Mouse (Mus musculus) kidney, postnatal 36 days (tissue): Measurements from ENCODE around the gene Tcp11l2.
A peak's percentile ranks its signal among the peaks of the same experiment; 100 is the strongest.

Experiments used
- DNase-seq, 2 experiments: peaks; one replicate each; pipeline ENCODE4 v3.0.0; 2021 to 2022; ENCODE audit warnings: mixed read lengths in 2 of 2

Gene Tcp11l2

GRCm38 (mm10) chr10:84576395-84577070, at the start of gene Tcp11l2:
TSS of gene Tcp11l2 (plus strand) at chr10:84576626.
- DNase-seq, result peak; percentile 97 to 98

GRCm38 (mm10) chr10:84527070-84527469, 49.4 kb upstream of the Tcp11l2 start:
- no peak for DNase-seq

GRCm38 (mm10) chr10:84527631-84528030, 48.8 kb upstream of the Tcp11l2 start:
- DNase-seq, result no peak

- DNase-seq, result no peak
Observed at GRCm38 (mm10) chr10:84530388-84530787, 46.0 kb upstream of the Tcp11l2 start.

GRCm38 (mm10) chr10:84531576-84531975, 44.9 kb upstream of the Tcp11l2 start:
- no peak for DNase-seq

- peak; percentile 44 to 51 for DNase-seq
Observed at GRCm38 (mm10) chr10:84532191-84532889, 44.1 kb upstream of the Tcp11l2 start.

- peak; percentile 35 to 74 for DNase-seq
Observed at GRCm38 (mm10) chr10:84532911-84533882, 43.2 kb upstream of the Tcp11l2 start.

- DNase-seq, result peak; percentile 67 to 82
Observed at GRCm38 (mm10) chr10:84533912-84534671, 42.3 kb upstream of the Tcp11l2 start, which contains the start of gene Ckap4. TSS of gene Ckap4 (minus strand) at chr10:84534062.

- DNase-seq, result no peak
Observed at GRCm38 (mm10) chr10:84535458-84535857, 41.0 kb upstream of the Tcp11l2 start.

GRCm38 (mm10) chr10:84535859-84536258, 40.6 kb upstream of the Tcp11l2 start:
- peak; percentile 39 to 81 for DNase-seq

- DNase-seq, result no peak
Observed at GRCm38 (mm10) chr10:84539651-84540050, 36.8 kb upstream of the Tcp11l2 start.

- DNase-seq, result no peak
Observed at GRCm38 (mm10) chr10:84542802-84543658, 33.4 kb upstream of the Tcp11l2 start.

- DNase-seq, result peak; percentile 53 to 62
Observed at GRCm38 (mm10) chr10:84544841-84545610, 31.4 kb upstream of the Tcp11l2 start.

- DNase-seq, result no peak
Observed at GRCm38 (mm10) chr10:84549146-84549919, 27.1 kb upstream of the Tcp11l2 start.

- no peak for DNase-seq
Observed at GRCm38 (mm10) chr10:84549920-84550293, 26.5 kb upstream of the Tcp11l2 start.

- DNase-seq, result no peak
Observed at GRCm38 (mm10) chr10:84551846-84552245, 24.6 kb upstream of the Tcp11l2 start.

- no peak for DNase-seq
Observed at GRCm38 (mm10) chr10:84552477-84552876, 23.9 kb upstream of the Tcp11l2 start.

- DNase-seq, result peak; percentile 59 to 66
Observed at GRCm38 (mm10) chr10:84554291-84555009, 22.0 kb upstream of the Tcp11l2 start.

- DNase-seq, result no peak
Observed at GRCm38 (mm10) chr10:84556120-84556519, 20.3 kb upstream of the Tcp11l2 start.
